Mouse (Mus musculus) testis, adult 2 months (tissue): Measurements from ENCODE around the gene Hpd.

Experiments
- CTCF ChIP-seq: fragments of 200-500 bp; IDR thresholded peaks from 2 replicates; pipeline ENCODE4 v1.5.1; 2012; ENCODE audit warnings: low read depth, mild to moderate bottlenecking, inconsistent platforms, low read length, moderate library complexity; ENCODE audit not compliant: control insufficient read depth, insufficient read depth, insufficient replicate concordance
- POLR2A ChIP-seq: fragments of 200-500 bp; IDR thresholded peaks from 2 replicates; pipeline ENCODE4 v1.6.1; 2012; ENCODE audit warnings: low read depth, mild to moderate bottlenecking, inconsistent platforms, low read length, moderate library complexity; ENCODE audit not compliant: control insufficient read depth

- TF ChIP-seq CTCF = 0 out of 2 replicates have a peak, but pooled peaks have one; percentile 6
- TF ChIP-seq POLR2A = peak; percentile 48
Measured at GRCm38 (mm10) chr5:123135471-123136360, 46.8 kb downstream of the Hpd start.
